Mouse (Mus musculus) liver, postnatal 0 days (tissue): ENCODE measurements at regions not wholly inside any gene's neighbourhood (a gene's known extent, or its start where the extent isn't known, plus 50 kb on each side); places are given as distances from the start of the nearest gene placed in this dataset.

Source experiments
- CTCF ChIP-seq: sonication (generic); IDR thresholded peaks from 2 replicates; pipeline ENCODE4 v1.5.1; 2016; ENCODE audit warnings: antibody characterized with exemption, low read depth
- EP300 ChIP-seq: IDR thresholded peaks from 2 replicates; pipeline ENCODE4 v1.6.1; 2016; ENCODE audit warnings: antibody characterized with exemption, low read depth, mild to moderate bottlenecking

DNA sequence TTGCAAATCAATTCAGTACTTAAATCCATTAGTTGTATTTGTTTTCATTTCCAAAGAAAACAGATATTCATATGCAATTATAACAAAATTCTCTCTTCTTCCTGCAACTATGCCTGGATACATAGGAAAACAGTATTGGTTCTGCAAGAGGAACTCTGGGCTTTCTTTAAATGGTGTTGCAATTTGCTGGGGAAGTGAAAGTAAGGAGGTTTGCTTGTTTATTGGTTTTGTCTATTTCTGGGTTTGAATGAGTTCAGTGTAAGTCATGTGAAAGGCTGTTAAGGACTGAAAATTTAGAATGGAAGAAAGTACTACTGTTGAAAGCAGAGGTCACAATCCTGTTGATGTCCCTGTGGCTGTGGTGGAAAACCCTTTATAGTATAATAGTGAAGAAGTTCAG lies 1058.0 kb downstream of the Pla2g4a start:
- TF ChIP-seq CTCF (no peak), EP300 (no peak)
